Mouse (Mus musculus) adipocyte (in vitro differentiated cells): Measurements from ENCODE around the gene Tmem164.
A peak's percentile ranks its signal among the peaks of the same experiment; 100 is the strongest.

Experiments used
- DNase-seq: peaks from one replicate; pipeline ENCODE4 v3.0.0-alpha.2; 2016; ENCODE audit warnings: low spot score

Tmem164 gene

DNA sequence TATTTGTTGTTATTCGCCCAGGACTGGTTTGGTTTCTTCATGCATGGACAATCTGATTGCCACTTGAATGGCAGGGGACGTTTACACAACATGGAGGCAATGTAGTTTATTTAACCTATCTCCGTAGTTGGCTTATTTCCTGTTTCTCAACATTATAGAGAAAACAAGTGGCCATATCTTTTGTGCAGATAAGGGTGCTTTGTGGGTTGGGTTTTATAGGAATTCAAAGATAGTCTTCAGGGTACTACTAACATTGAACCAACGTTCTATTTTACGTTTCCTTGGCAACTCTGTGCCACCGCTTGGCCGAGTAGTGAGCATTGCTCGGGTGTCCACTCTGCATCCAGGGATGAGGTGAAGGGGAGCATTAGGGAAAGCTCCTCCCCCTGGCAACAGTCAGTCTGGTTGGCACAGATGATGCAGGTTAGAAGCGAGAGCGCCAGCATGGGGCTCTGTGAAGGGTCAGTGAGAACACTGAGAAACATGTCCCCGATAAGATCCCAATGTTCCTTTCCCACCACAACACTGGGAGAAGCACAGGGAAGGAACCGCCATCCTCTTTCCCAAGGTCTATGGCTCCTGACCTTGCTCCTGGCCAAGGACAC is 148.8 kb downstream of the Tmem164 start:
- no peak for DNase-seq

DNA sequence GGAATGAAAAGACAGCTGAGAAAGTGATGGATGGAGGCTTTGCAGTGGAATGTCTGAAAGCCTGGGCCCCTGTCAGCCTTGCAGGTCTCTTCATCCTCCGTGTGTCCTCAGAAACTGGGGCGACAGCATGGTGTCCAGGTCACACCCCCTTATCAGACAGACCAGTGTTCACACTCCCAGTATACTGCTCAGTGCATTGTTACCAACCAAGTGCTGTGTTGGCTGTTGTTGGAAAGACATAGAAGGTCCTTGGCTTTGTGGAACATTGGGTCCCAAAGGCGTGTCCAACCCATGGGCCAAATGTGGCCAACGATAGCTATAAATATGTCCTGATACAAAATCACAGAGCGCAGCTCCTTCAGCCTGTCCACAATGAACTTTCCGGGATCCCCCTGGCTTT is 149.4 kb downstream of the Tmem164 start:
- DNase-seq, result no peak

DNA sequence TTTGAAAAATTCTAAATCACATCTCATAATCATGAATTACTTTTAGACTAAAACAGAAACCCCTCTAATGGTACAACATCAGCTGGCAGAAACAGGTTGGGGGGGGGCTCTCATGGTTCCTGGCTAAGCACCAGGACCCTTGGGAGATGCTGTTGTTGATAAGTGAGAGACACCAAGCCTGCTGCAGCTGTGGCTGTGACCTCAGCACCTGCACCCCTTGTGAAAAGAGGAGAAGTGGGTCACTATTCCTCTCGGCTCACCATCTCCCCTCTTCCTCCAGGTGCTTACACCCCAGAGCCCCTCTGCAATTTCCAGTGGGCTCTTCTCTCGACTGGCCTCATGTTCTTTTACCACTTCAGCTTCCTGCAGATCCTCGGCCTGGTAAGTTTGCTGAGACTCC is 151.0 kb downstream of the Tmem164 start:
- DNase-seq, result no peak

DNA sequence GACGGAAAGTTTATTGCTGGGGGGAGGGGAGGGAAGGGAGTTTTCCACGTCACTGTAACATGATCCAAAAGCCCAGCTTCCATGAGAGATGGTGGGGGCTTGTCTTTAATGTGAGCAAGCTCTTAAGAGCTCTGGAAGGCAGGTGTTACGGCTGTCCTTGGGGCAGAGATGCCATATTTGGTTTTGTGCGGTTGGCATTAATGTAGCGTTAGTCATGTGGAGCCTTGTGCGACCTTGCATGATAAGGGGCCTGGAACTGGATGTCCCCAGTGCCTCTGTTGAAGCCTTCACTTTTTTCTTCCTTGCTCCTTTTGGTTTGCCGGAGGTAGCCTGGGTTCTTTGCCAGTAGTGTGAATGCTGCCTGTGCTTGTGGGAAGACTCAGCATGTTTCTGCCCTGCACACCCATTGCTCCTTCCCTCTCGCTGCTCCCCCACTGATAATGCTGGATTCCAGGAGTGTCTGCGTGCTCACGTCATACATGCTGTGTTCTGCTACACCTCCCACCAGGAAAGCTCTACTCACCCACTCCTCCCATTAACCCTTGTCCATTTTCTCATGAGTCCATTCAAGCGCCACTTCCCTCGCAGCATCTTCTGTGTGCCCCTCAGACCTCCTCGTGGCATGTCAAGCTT is 152.1 kb downstream of the Tmem164 start:
- DNase-seq, result no peak

DNA sequence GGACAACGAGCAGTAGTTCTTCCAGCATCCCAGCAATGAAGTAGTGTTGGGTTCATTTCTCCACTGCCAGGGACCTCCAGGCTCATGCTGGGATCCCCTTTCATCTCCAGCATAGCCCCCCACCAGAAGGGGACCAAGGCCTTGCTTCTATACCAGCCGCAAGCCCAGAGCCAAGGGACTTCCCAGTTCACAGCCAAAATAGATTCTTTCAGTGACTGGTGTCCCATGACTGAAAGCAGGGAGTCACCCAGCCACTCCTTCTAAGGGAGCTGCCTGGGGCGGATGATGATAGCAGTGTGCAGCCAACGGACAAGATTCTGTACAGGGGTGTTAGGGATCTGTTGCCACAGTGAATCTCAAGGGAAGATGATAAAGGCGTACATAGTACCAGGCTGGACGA is 153.6 kb downstream of the Tmem164 start:
- DNase-seq, result no peak

DNA sequence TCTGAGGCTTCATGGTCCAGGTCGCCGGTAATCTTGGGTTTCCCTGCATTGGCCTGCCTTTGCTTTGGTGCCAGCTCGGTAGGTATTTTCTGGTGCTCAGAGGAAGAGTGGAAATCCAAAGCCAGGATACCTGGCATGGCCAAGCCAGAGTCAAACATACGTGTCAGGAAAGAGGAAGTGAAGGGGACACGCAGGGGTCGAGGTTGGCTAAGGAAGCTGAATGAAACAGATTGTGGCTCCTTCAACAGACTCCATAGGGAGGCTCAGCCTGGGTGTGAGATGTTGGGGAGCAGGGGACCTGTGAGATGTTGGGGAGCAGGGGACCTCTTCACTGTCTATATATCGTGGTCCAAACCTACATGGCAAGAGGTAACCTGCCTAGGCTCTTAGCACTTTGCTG is 155.2 kb downstream of the Tmem164 start:
- no peak for DNase-seq

DNA sequence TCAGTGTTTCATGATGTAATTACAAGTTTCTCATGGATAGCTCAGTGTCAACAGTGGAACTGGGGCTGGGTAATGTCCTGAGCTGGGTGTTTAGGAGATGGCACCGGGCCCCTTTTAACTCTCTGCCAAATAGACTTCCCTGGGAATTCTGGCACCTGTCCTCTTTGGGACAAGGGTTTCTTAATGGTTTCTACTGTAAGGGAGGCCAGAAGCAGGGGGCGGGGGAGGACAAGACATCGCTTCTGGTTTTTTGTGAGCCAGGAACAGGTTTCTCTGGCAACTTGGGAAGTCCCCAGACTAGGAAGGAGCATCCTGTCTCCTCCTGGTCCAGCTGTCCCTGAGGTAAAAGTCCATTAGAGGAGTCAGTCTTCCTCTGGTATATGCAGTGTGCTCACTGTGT is 156.1 kb downstream of the Tmem164 start:
- DNase-seq, result peak; percentile 16

DNA sequence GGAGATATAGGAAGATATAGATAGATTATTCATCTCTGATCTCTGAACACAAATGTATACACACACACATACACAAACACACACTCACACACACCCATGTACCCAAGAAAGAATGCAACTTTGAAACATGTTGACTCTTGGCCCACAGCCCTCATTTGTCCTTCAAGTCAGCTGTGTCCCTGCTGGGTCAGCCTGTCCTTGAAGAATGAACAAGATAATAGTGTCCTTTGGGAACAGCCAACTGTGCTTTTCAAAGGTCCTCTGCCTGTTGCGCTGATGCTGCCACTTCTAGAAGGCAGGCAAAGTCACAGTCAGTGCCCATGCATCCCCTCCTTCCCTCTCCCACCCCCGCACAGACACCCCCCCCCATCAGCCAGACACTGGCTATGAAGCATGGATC is 157.6 kb downstream of the Tmem164 start:
- no peak for DNase-seq

DNA sequence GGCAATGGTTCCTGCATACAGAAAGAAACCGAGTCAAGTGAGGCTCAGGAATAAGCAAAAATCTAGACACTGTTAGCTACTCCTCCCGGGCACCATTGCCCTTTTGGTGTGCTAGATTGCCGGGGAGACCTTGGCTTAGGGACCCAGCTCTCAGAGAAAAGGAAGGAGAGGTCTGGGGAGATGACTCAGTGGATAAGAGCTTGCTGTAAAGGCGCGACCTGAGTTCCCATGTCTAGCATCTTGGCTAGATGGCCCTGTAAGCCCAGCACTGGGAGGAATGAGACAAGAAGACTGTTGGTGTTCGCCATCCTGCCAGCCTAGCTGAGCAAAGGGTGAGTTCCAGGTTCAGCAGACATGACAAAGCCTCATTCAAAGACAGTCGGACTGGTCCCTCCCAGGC is 158.2 kb downstream of the Tmem164 start:
- no peak for DNase-seq

DNA sequence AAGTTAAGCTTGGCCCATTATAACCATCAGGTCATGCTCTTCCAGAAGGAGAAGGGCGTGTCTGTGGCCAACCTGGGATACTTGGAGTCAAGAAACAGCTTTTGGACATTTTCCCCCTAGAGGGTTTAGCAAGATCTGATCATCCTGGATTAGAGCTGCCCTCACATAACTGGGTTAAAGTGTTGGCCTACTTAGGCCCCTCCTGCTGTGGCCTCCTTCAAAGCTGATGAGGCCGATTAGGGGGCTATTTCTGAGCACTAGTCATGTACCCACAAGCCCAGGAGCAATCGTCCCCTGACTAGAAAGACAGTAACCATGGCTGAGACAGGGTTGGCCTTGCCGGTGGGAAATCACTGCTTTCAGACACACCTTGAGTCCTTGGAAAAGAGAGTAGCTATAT is 160.7 kb downstream of the Tmem164 start:
- no peak for DNase-seq

DNA sequence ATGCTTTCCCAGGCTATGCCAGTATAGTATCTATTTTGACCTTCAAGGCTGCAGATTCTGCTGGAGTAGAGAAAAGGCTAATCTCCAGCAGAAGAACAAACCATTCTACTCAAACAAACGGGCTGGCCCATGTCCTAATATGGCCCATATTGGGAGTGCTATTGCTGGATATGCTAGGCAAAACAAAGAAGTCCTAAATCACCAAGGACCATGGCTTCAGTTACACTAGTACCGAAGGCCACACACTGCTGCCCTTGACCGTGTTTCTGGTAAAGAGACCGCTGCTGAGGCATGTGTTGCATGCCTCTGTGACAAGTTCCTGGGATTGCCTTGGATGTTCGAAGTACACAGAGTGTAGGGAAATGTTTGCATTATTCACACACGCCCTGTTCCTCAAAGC is 165.1 kb downstream of the Tmem164 start:
- DNase-seq, result no peak

DNA sequence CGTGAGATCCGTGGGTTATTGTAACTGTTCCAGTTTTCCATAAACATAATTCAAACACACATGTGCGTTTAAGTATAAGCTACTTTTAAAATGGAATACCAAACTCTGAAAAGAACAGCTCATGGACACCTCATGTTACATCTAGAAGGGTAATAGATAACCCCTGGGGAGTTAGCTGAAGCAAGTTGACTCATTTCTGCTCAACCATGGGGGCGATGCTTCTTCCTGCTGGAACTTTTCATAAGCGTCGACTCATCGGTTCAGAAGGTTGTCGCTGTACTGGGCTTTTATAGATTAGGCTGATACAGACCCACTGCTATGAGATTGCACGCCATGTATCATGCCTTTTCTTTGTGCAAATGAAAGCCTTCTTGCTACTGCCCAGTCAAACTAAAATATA is 166.8 kb downstream of the Tmem164 start:
- DNase-seq, result no peak

DNA sequence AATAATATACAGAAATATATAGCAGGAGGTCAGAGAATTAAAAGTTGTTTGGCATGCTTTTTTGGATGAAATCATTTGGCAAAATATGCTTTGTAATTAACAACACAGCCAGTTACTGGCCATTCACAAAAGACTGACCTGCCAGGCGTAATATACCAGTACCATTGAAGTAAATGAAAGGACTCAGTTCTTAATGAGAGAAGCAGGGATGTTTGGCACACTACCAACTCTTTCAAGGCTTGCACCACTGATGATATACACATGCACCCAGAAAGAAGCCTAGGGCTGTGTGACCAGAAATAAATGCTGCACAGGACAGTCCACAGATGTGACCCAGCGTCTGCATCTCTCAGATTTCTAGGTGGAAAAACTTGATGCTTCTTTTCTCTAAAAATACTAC is 188.6 kb downstream of the Tmem164 start:
- DNase-seq, result no peak

DNA sequence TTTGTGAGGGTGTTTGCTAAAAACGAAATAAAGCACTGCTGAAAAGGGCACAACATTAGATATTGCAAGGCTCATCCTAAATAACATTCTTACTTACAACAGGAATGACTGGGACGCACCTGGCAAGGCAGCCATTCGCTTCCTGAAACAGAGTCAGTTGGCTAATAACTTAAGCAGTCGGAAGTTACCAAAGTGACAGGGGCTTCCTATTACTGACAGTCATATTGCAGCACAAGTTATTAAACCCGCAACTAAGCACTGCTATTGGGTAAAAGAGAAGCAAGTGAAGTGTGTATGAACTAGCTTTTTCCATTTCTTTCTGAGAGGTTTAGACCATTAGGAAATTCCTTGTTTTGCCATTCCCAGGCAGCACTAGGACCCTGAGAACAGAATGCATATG is 201.0 kb downstream of the Tmem164 start:
- no peak for DNase-seq

DNA sequence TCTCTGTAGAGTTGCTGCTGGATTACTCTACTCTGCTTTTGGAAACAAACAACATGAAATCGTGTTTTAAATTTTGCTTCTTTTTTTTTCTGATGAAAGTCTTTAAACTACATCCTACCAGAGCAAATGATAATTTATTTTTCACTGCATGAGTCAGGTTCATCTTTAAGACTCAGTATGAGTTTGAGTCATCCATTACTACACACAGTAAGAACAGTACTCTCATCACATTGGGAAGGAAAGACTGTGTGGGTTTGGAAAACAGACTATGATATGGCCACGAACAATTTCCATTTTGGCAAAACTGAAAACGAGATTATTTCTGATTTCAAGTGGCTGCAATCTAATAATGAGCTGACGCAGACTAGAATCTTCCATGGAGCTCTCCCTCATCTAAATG is 202.4 kb downstream of the Tmem164 start:
- no peak for DNase-seq

DNA sequence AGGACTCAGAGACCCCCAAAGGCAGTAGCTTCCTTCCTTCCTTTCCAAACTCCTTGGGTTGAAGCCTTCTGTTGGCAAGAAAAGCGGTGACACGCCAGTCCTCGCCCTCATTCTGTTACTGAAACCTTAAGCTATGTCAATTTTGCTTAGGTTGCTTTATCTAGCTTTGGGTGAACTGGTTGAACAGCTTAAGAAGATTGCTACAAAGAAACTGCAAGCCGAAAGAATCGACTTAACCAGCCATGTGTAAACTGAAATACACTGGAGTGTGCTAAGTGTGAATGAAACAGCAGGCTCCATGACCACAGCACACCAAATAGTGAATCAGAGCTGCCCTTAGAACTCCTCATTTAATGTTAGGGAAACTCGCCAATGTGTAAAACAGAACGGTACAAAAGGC is 204.8 kb downstream of the Tmem164 start:
- no peak for DNase-seq
